Mouse (Mus musculus): ENCODE measurements around the gene Svs3b.

- TF ChIP-seq CTCF (IDR thresholded peaks at IDR 0.05; ENCODE audit: extremely low read depth, insufficient read depth, insufficient read length, insufficient replicate concordance) (no peak), POLR2A (IDR thresholded peaks at IDR 0.05; ENCODE audit: low read depth, low read length) (no peak)
Observed at GRCm38 (mm10) chr2:164232671-164233070, 23.8 kb downstream of the Svs3b start.
